Mouse (Mus musculus) cerebellum, adult 8-10 months (tissue): Measurements from ENCODE around the gene Gm3015.
"Not testable (repeated sequence)": the region's sequence is repeated elsewhere in the genome, so short reads cannot be mapped to it uniquely, and the experiment has no call there.

Experiments used
- DNase-seq: peaks from one replicate; pipeline ENCODE4 v3.0.0; 2022

The Gm3015 gene

GRCm38 (mm10) chr14:42768721-42769120 is at the start of gene Gm3015:
Gene Gm3015, minus strand, starts transcription at chr14:42768821.
- not testable (repeated sequence) for DNase-seq

DNA sequence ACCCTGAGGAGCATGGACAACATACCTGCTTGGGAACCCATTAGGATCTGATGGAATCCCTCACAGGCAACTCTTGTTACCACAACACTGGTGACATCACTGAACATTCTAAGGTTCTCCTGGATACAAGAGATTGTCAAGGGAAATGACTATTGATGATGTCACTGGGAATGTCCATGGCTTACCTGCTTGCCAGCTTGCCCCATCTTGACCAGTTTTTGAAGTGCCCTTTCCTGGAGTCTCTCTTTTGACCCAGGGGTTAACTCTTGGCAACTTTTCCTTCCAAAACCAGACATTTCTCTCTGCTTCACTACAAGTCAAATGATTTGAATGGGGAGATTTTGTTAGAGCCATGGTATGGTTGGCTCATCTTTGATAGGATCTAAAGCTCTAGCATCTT is 29.3 kb upstream of the Gm3015 start, which contains the start of gene Gm10377:
Gene Gm10377 (minus strand): TSS at position 101 of the 400 bp plus-strand sequence.
- not testable (repeated sequence) for DNase-seq
